Mouse (Mus musculus): ENCODE measurements at regions not wholly inside any gene's neighbourhood (a gene's known extent, or its start where the extent isn't known, plus 50 kb on each side); places are given as distances from the start of the nearest gene placed in this dataset.

DNA sequence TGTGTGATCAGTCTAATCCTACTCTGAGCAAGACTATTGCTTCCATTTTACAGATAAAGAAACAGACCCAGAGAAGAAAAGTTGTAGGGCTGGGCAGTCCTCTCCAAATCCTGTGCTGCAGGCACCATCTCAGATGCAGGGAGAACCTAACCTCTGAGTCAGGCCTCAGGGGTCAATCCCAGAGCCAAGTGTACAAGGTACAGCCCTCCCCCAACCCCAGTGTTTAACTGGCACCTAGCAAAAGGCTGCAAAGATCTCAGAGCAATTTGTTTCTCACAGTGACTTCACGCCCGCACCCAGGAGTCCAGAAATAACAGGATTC lies 464.8 kb downstream of the Ajap1 start:
- no peak for DNase-seq

- DNase-seq, result no peak
These were observed 479.3 kb downstream of the Ajap1 start for GRCm38 (mm10) chr4:153003338-153003737.

- no peak for DNase-seq
These were observed 480.1 kb downstream of the Ajap1 start for GRCm38 (mm10) chr4:153002516-153002915.

DNA sequence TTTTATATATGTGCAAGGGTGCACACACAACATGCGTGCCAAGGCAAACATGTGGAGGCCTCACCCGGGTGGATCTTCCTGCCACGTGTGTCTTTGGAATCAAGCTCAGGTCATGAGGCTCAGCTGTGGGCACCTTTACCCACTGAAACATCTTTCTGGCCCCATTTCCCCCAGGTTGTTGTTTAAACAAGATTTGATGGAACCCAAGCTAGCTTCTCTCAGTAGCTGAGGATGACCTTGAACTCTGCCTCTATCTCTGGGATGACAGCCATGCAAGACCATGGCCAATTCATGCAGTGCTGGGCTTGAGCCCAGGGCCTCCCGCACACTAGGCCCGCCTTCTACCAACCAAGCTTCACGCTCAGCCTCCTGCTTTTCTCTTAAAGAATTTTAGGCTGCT lies 480.9 kb downstream of the Ajap1 start:
- peak in 1 of 2 experiments; percentile 27 for DNase-seq

DNA sequence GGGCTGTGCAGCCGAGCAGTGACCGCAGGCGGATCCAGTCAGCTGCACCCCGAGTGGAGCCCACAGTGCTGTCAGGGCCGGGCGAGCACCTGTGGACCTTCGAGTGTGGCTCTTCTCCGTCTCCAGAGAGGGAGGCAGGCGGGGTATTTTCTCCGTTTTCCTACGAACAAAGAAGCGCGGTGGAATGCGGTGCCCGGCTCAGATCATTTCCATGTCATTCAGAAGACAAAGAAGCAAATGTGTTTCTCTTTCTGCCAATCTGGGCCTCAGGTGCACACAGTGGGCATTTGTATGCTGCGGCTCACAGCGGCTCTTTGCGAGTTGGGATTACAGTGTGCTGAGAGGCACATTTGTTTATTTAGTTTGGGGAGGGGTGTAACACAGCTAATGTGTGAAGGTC lies 483.1 kb downstream of the Ajap1 start:
- no peak for DNase-seq

- peak; percentile 70 to 73 for DNase-seq
These were observed 485.4 kb downstream of the Ajap1 start for GRCm38 (mm10) chr4:152997251-152997650.

GRCm38 (mm10) chr4:152996641-152997040 lies 486.0 kb downstream of the Ajap1 start:
- DNase-seq, result peak in 1 of 2 experiments; percentile 19

- DNase-seq, result peak; percentile 54 to 57
These were observed 487.5 kb downstream of the Ajap1 start for GRCm38 (mm10) chr4:152995052-152995595.

DNA sequence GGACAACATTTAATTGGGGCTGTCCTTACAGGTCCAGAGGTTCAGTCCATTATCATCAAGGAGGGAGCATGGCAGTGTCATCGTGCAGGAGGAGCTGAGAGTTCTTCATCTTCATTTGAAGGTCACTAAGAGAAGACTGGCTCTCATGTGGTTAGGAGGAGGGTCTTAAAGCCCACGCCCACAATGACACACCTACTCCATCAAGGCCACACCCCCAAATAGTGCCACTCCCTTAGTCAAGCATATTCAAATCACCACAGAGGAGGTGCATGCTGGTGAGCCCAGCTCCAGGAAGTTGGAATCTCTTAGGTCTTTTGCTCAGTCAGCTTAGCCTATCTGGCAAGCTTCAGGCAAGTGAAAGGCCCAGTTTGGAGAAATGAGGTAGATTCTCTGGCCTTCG lies 488.4 kb downstream of the Ajap1 start:
- no peak for DNase-seq

- DNase-seq, result no peak
These were observed 492.3 kb downstream of the Ajap1 start for GRCm38 (mm10) chr4:152990266-152990665.

DNA sequence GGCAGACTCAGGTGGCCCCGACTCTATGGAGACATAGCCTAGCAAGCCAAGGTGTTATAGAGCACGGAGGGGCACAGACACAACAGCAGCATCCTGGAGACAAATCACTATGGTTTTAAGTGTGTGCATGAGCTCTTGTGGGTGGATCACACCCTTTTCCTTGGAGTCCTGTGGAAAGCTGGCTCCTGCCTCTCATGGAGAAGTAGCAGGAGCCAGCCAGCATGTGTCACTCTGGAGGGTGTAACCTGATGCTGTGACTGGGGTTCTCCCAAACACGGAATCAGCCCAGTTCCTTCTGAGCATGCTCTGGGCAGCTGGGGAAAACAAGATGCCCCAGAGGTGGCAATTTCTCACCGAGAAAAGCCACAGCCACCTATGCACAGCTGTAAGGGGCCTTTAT lies 494.9 kb downstream of the Ajap1 start:
- DNase-seq, result no peak

GRCm38 (mm10) chr4:152975012-152975675 lies 497.5 kb upstream of the Kcnab2 start:
- DNase-seq, result peak in 1 of 2 experiments; percentile 33

- DNase-seq, result no peak
These were observed 485.3 kb upstream of the Kcnab2 start for GRCm38 (mm10) chr4:152963001-152963400.

GRCm38 (mm10) chr4:152962165-152962564 lies 484.5 kb upstream of the Kcnab2 start:
- DNase-seq, result no peak

DNA sequence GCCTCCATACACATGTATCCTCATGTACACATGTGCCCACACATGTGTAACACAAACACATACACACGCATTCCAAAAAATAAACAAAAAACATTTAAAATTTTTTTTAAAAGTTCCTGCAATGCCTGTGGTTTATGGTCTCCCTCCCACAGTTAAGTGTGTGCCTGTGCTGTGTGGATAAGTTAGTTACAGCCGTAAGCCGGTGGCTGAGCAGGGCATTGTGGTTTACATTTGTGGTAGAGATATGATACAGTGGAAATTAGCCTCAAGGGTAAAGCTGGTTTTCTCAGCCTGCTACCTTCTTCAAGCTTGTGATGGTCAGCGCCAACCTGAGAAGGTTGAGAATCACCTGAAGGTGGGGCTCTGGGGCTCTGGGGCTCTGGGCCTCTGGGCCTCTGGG lies 484.0 kb upstream of the Kcnab2 start:
- no peak for DNase-seq

DNA sequence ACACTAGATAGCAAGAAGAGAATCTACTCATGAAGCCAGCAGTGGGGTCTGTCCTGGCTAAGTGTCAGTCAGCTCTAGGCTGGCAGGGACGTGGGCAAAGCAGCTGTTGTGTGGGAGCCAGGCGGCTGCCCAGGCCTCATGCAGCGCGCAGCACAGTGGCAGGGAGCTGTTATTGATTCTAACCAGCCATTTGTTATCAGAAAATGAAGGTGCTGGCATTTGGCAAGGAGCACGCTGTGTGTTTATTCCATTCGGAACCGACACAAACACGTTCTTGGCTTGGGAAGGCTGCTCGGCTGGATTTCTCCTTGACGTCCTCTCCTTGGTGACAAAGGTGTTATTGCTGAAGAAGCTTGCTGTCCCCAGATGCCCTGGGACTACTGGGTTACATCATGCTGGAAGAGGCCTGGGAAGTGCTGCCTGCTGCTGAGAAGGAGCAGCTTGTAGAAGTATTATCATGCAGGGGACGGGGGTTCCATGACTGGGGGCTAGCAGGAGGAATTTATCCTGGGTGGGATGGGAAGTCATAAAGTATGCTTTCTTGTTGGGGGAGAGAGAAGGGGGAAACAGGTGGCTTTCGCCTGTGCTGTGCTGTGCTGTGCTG lies 482.1 kb upstream of the Kcnab2 start:
- DNase-seq, result peak; percentile 8 to 9

GRCm38 (mm10) chr4:152953237-152953974 lies 475.7 kb upstream of the Kcnab2 start:
- DNase-seq, result no peak

GRCm38 (mm10) chr4:152948956-152949355 lies 471.3 kb upstream of the Kcnab2 start:
- no peak for DNase-seq

DNA sequence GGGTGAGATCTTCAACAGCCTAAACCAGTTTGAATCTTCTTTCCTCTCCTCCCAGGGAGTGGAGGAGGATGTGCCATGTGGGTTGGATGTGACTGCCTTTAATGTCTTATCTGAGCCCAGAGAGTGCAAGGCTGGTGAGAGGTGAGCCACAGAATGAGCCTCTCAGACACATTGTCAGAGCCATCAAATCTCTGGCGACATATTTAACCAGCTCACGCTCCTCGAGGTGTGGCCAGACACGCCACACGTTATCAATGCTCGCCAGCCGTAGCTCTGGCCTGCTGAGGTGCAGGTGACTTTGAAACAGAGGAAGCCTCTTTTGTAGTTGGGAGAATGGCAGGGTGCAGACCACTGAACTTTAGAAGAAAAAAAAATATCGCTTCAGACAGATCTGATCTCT lies 463.5 kb upstream of the Kcnab2 start:
- DNase-seq, result no peak

DNA sequence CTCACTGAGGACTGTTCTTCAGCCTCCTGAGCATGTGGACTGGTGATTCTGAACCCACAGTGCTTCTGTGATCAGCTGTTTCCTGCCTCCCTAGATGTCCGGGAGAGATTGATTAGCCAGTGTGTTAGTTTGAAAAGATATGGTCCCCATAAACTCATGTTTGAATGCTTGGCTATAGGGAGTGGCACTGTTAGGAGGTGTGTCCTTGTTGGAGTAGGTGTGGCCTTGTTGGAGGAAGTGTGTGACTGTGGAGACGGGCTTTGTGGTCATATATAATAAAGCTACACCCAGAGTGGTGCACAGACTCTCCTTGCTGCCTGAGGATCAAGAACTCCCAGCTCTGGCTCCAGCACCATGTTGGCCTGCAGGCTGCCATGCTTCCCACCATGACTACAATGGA lies 458.9 kb upstream of the Kcnab2 start:
- no peak for DNase-seq

DNA sequence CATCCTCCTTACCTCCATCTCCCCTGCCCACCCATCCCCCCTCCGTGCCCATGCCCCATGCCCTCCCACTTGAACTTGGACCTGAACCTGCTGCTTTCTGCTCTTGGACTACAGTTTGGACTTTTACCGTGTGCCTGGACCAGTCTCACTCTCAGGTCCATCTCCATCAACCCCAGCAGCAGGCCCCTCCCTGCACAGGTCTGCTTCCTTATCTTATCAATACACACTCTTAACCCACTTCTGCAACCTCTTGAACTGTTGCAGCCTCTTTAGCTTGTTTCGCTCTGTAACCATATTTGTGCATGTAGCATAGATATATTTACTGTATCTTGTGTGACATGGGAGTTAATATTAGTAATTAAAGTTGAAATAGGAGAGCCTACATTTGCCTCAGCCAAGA lies 457.8 kb upstream of the Kcnab2 start:
- no peak for DNase-seq

GRCm38 (mm10) chr4:152928422-152928985 lies 450.8 kb upstream of the Kcnab2 start:
- no peak for DNase-seq

DNA sequence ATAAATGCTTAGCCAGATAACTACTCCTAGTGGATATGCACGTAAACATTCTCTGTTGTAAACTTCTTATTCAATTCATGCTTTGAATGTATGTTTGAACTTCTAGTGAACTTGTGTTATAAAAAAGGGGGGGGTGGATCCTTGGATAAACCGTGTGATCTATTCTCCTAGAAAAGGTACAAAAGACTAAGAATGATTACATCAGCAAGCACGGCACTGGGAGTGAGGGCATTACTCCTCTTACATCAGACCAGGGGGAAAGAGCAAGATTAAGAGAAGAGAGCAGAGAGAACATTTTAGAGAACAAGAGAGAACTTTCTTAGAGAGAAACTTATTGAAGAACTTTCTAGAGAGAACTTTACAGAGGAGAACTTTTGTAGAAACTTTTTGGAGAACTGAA lies 442.6 kb upstream of the Kcnab2 start:
- DNase-seq, result no peak

- DNase-seq, result no peak
These were observed 442.2 kb upstream of the Kcnab2 start for GRCm38 (mm10) chr4:152919851-152920250.
